Mouse (Mus musculus): ENCODE data around the gene Iqce. TPM values are rescaled to one million over a fixed set of nuclear protein-coding genes. Genes with fewer than 3 reads are reported as not detected.

Gene Iqce
- polyA plus RNA-seq, 1 experiment: 12.5 TPM

DNA sequence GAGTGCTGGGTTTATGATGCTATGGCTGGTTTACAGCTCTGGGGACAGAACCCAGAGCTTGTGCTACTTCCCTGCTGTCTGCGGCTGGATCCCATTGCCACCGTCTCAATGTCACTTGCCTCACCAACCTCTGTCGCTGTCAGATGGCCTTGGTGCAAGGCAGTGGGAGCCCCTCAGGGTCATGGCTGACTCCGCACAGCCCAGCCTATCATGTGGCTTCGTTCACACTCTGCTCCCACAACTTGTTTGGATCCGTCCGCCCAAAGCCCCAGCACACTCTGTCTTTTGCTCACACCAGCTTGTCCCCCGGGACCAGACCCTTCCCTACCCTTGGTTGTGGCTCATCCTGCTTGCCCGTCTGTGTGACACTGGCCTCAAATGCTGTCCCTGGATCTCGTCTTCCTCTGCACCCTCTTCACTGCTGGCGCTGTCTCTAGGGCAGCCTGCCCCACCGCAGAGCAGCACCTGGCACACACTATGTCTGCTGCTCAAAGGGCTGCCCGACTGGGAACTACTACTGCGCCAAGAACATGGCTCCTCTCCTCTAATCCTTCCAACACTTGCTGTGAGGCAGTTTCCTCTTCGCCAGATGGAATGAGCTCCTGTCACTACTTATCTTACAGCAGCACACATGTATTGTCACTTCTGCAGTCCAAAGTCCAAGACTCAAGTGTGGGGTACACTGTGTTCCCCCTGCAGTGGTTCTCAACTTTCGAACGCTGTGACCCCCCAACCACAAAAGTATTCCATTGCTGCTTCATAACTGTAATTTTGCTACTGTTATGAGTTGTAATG, 25.0 kb upstream of the Iqce start:
- Histone ChIP-seq H3K4me1 (ENCODE audit: control insufficient read depth, insufficient read depth, insufficient read length) (peaks cover 10% of the 10 kb centered on the region; the same call in 1 of the 2 replicates), H3K36me3 (ENCODE audit: control insufficient read depth, insufficient read depth, low read length) (no peaks in the 10 kb centered on the region), H3K4me3 (ENCODE audit: extremely low read depth, insufficient read depth, insufficient read length) (no peak overlapping the region), H3K27ac (ENCODE audit: insufficient read depth, low read length) (no peak overlapping the region), H3K27me3 (ENCODE audit: control insufficient read depth, insufficient read depth, low read length) (no peaks in the 10 kb centered on the region)
- WGBS: 85% methylated on average over 17 of the region's 17 CpGs
- DNase-seq (ENCODE audit: low read depth in 1 of 2, low spot score in 2 of 2): no peak
- TF ChIP-seq CTCF (IDR thresholded peaks at IDR 0.05; ENCODE audit: extremely low read depth, insufficient read depth, insufficient read length, insufficient replicate concordance) (no peak), POLR2A (IDR thresholded peaks at IDR 0.05; ENCODE audit: low read depth, low read length) (no peak)

DNA sequence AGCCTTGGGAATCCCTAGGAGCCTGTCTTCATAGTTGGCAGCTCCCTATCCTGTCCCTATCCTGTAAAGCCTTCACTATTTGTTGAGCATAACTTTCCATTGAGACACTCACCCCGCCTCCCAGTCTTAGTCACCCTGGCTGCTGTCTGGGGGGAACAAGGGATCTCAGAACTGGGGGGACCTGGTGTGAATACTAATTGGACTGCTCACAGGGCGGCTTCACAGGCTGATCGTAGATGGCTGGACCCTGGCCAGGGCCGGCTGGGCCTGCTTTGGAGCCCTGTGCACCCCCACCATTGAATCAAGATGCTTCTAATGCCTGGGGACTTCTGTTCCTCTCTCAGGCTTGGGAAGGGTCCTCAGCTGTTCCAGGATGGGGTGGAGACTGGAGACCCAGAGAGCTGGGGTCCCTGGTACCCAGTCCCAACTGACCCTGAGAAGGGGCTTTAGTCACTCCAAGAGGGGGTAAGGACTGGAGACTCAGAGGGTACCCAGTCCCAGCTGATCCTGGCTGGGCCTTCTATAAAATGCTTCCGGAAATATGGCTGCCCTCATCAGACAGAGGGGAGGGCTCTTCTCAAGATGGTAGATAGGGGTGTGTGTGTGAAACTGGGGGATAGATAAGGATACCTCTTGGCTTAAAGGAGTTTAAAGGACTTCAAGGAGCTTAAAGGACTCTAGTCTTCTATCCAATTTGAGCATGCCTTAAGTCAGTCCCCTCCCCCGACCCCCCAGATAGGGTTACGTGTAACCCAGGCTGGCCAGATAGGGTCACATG, 24.1 kb upstream of the Iqce start:
- H3K27me3 ChIP-seq (ENCODE audit: control insufficient read depth, insufficient read depth, low read length): no peaks in the 10 kb centered on the region
- no peak for DNase-seq (ENCODE audit: low read depth in 1 of 2, low spot score in 2 of 2)
- H3K4me1 ChIP-seq (ENCODE audit: control insufficient read depth, insufficient read depth, insufficient read length): peaks cover 6% of the 10 kb centered on the region; the same call in 1 of the 2 replicates
- no peak for TF ChIP-seq POLR2A (IDR thresholded peaks at IDR 0.05; ENCODE audit: low read depth, low read length)
- no peak for TF ChIP-seq CTCF (IDR thresholded peaks at IDR 0.05; ENCODE audit: extremely low read depth, insufficient read depth, insufficient read length, insufficient replicate concordance)
- no peak overlapping the region for H3K4me3 ChIP-seq (ENCODE audit: extremely low read depth, insufficient read depth, insufficient read length)
- no peaks in the 10 kb centered on the region for H3K36me3 ChIP-seq (ENCODE audit: control insufficient read depth, insufficient read depth, low read length)
- H3K27ac ChIP-seq (ENCODE audit: insufficient read depth, low read length): no peak overlapping the region
- 90% methylated on average over 7 of the region's 7 CpGs for WGBS

DNA sequence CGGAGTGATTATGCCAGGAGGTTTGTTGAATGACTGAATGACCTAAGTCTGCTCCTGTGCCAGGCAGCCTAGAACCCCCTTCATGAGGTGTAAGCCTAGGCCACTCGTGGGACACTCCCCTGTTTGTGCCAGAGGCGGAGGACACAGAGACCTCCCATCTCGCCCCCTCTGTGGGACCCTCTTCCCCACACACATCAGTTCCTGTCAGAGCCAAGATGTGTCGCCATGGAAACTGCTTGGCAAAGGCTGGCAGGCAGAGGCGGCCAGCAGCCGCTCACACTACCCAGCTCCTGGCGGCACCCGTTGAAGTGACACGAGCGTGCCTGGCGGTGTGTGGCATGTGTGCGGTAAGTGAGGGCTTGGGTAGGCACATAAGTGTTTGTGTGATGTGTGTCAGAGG, 21.6 kb upstream of the Iqce start, which contains the start of gene Amz1:
Amz1 (plus strand) TSS at position 306 of the 400 bp plus-strand sequence.
- H3K4me1 ChIP-seq (ENCODE audit: control insufficient read depth, insufficient read depth, insufficient read length): no peaks in the 10 kb centered on the region
- no peak within 1 kb of the TSS for H3K27ac ChIP-seq (ENCODE audit: insufficient read depth, low read length)
- no peak within 1 kb of the TSS for H3K4me3 ChIP-seq (ENCODE audit: extremely low read depth, insufficient read depth, insufficient read length)
- DNase-seq (ENCODE audit: low read depth in 1 of 2, low spot score in 2 of 2): no peak
- TF ChIP-seq POLR2A (IDR thresholded peaks at IDR 0.05; ENCODE audit: low read depth, low read length) (no peak), CTCF (IDR thresholded peaks at IDR 0.05; ENCODE audit: extremely low read depth, insufficient read depth, insufficient read length, insufficient replicate concordance) (no peak)
- peaks cover 5% of the 10 kb centered on the region for H3K36me3 ChIP-seq (ENCODE audit: control insufficient read depth, insufficient read depth, low read length)
- 76% methylated on average over 13 of the region's 13 CpGs for WGBS
- no peaks in the 10 kb centered on the region for H3K27me3 ChIP-seq (ENCODE audit: control insufficient read depth, insufficient read depth, low read length)

DNA sequence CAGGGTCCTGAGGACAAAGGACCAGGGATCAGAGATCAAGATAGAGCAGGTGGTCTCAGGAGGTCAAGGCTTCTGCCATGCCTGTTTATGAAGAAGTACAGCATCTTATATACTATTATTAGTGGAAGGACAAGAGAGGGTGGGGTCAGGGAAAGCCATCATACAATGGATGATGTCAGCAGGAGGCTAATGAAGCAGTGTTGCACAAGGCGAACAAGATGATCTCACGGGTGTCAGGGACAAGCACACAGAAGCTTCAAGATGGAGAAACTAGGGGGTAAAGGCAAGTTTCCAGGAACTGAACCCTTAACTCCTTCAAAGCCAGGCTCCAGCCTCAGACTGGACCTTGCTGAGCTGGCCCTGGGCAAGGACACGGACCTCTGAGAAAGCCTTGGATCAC, 19.9 kb upstream of the Iqce start:
- Histone ChIP-seq H3K4me3 (ENCODE audit: extremely low read depth, insufficient read depth, insufficient read length) (no peak overlapping the region), H3K27ac (ENCODE audit: insufficient read depth, low read length) (no peak overlapping the region), H3K4me1 (ENCODE audit: control insufficient read depth, insufficient read depth, insufficient read length) (no peaks in the 10 kb centered on the region), H3K27me3 (ENCODE audit: control insufficient read depth, insufficient read depth, low read length) (no peaks in the 10 kb centered on the region), H3K36me3 (ENCODE audit: control insufficient read depth, insufficient read depth, low read length) (peaks cover 21% of the 10 kb centered on the region)
- WGBS: 84% methylated on average over 3 of the region's 3 CpGs
- no peak for DNase-seq (ENCODE audit: low read depth in 1 of 2, low spot score in 2 of 2)
- TF ChIP-seq POLR2A (IDR thresholded peaks at IDR 0.05; ENCODE audit: low read depth, low read length) (no peak), CTCF (IDR thresholded peaks at IDR 0.05; ENCODE audit: extremely low read depth, insufficient read depth, insufficient read length, insufficient replicate concordance) (no peak)

DNA sequence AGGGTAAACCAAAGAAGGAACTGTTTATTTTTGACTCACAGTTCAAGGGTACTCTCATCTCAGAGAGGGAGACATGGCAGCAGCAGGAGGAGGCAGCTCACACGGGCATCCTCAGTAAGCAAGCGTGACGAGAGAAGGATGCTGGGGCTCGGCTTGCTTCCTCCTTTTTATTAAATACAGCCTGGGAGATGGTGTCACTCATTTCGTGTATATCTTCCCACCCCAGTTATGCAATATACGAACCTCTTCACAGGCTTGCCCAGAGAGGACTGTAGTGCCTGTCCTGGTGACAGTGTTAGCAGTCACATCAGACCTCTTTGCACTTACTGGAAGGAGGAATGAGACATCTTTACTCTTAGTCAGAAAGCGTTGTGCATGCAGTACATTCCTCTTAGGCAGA, 18.6 kb upstream of the Iqce start:
- Histone ChIP-seq H3K4me1 (ENCODE audit: control insufficient read depth, insufficient read depth, insufficient read length) (no peaks in the 10 kb centered on the region), H3K4me3 (ENCODE audit: extremely low read depth, insufficient read depth, insufficient read length) (no peak overlapping the region), H3K27me3 (ENCODE audit: control insufficient read depth, insufficient read depth, low read length) (no peaks in the 10 kb centered on the region), H3K36me3 (ENCODE audit: control insufficient read depth, insufficient read depth, low read length) (peaks cover 31% of the 10 kb centered on the region), H3K27ac (ENCODE audit: insufficient read depth, low read length) (no peak overlapping the region)
- DNase-seq (ENCODE audit: low read depth in 1 of 2, low spot score in 2 of 2): no peak
- WGBS: 59% methylated on average over 7 of the region's 7 CpGs
- no peak for TF ChIP-seq CTCF (IDR thresholded peaks at IDR 0.05; ENCODE audit: extremely low read depth, insufficient read depth, insufficient read length, insufficient replicate concordance)
- TF ChIP-seq POLR2A (IDR thresholded peaks at IDR 0.05; ENCODE audit: low read depth, low read length): no peak

DNA sequence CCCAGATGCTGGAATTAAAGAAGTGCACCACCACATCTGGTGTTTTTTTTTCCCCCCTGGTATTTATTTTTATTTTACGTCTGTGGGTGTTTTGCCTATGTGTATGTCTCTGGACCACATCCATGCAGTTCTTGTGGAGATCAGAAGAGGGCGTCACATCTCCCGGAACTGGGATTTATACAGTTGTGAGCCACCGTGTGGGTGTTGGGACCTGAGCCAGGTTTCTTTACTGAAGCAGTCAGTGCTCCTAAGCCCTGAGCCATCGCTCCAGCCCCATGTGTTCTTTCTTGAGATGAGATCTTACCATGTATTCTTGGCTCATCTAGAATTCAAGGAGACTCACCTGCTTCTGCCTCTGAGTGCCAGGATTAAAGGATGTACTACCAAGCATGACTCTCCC, 8.9 kb upstream of the Iqce start:
- H3K27ac ChIP-seq (ENCODE audit: insufficient read depth, low read length): no peak overlapping the region
- TF ChIP-seq POLR2A (IDR thresholded peaks at IDR 0.05; ENCODE audit: low read depth, low read length): no peak
- no peak for TF ChIP-seq CTCF (IDR thresholded peaks at IDR 0.05; ENCODE audit: extremely low read depth, insufficient read depth, insufficient read length, insufficient replicate concordance)
- H3K4me3 ChIP-seq (ENCODE audit: extremely low read depth, insufficient read depth, insufficient read length): no peak overlapping the region
- H3K4me1 ChIP-seq (ENCODE audit: control insufficient read depth, insufficient read depth, insufficient read length): no peaks in the 10 kb centered on the region
- no peaks in the 10 kb centered on the region for H3K27me3 ChIP-seq (ENCODE audit: control insufficient read depth, insufficient read depth, low read length)
- peaks cover 50% of the 10 kb centered on the region for H3K36me3 ChIP-seq (ENCODE audit: control insufficient read depth, insufficient read depth, low read length)
- WGBS: 92% methylated on average over 5 of the region's 5 CpGs
- no peak for DNase-seq (ENCODE audit: low read depth in 1 of 2, low spot score in 2 of 2)
